Mouse (Mus musculus) kidney, embryonic 15.5 days (tissue): Measurements from ENCODE around the gene Tasp1. TPM values are rescaled to one million over a fixed set of nuclear protein-coding genes. Genes with fewer than 3 reads are reported as not detected.
"Not testable (repeated sequence)": the region's sequence is repeated elsewhere in the genome, so short reads cannot be mapped to it uniquely, and the experiment has no call there.

Experiments
- ATAC-seq: fragments of 200-750 bp; cut with Nextera tagmentation; replicated peaks from 2 replicates; pipeline ENCODE4 v1.8.0; 2017; ENCODE audit warnings: moderate TSS enrichment; ENCODE audit not compliant: low FRiP score
- H3K27ac ChIP-seq: fragments of 300-500 bp; sonication (generic); 2 replicates; pipeline ENCODE4 v1.5.1; 2015; ENCODE audit warnings: mild to moderate bottlenecking, inconsistent platforms
- H3K27me3 ChIP-seq: fragments of 300-500 bp; sonication (generic); 2 replicates; pipeline ENCODE4 v1.6.1; 2015; ENCODE audit warnings: inconsistent platforms
- H3K36me3 ChIP-seq: fragments of 300-500 bp; sonication (generic); 2 replicates; pipeline ENCODE4 v1.6.1; 2015; ENCODE audit warnings: inconsistent platforms
- H3K4me1 ChIP-seq: fragments of 300-500 bp; sonication (generic); 2 replicates; pipeline ENCODE4 v1.6.1; 2015; ENCODE audit warnings: inconsistent platforms
- H3K4me2 ChIP-seq: fragments of 300-500 bp; sonication (generic); 2 replicates; pipeline ENCODE4 v1.6.1; 2015; ENCODE audit warnings: moderate library complexity, mild to moderate bottlenecking, inconsistent platforms
- H3K4me3 ChIP-seq: fragments of 300-500 bp; sonication (generic); replicated peaks from 2 replicates; pipeline ENCODE4 v1.5.1; 2015; ENCODE audit warnings: mild to moderate bottlenecking, inconsistent platforms
- H3K9ac ChIP-seq: fragments of 300-500 bp; sonication (generic); 2 replicates; pipeline ENCODE4 v1.6.1; 2015; ENCODE audit warnings: mild to moderate bottlenecking, inconsistent platforms
- H3K9me3 ChIP-seq: fragments of 300-500 bp; sonication (generic); replicated peaks from 2 replicates; pipeline ENCODE4 v1.6.1; 2016; ENCODE audit warnings: inconsistent platforms
- WGBS: fragments of 180-500 bp; shearing (Covaris S2); methylation state at CpG from one replicate; pipeline ENCODE4 v1.1.7; 2015; ENCODE audit warnings: mixed read lengths; 5-methylcytosine and 5-hydroxymethylcytosine counted together
- polyA plus RNA-seq: library from polyadenylated mRNA; unstranded; fragments of >200 nt; fragmentation: Nextera tagmentation; extraction: Ambion mirVana; gene quantifications from 2 replicates; pipeline ENCODE4 v1.2.1, GENCODE M21; 2015

The Tasp1 gene
- polyA plus RNA-seq, 1 experiment from 2014 or later = 21.6 TPM

DNA sequence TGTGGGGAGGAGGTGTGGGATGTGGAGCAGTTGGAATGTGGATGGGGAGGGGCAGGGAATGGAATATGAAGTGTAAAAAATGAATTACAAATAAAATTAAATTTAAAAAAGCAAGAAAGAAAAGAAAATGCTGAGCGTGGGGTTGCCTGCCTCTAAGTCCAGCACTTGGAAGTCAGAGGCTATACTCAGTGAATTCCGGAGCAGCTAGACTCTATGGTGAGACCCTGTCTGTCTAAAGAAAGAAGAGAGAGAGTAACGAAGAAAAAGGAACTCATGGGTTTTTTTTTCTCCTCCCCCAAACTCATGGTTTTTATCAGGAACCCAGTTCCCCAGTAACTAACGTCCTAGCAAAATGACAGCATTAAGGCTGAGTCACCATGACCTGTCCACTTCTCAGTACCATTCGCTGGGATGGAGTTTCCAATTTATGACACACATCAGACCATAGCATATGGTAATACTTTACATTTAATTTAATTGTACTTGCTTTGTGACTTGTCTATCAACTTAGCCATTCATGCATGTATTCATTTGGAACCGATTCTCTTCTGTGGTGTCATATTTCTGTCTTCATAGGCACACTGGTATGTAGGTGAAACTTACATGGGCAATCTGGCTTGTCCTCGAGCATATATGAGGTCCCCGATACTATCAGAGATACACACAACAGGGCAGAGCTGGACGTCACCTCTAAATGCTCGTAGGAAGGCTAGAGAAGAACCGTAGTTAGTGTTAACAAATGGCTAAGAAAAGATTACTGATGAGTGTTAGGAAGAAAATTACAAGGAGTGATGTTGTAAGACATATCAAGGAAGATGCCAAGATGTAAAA, 14.4 kb upstream of the Tasp1 start:
- Histone ChIP-seq H3K4me1 (no peaks in the 10 kb centered on the region), H3K36me3 (no peaks in the 10 kb centered on the region), H3K9ac (no peak overlapping the region), H3K4me3 (no peak overlapping the region), H3K27ac (no peak overlapping the region), H3K27me3 (no peaks in the 10 kb centered on the region), H3K9me3 (no peaks in the 10 kb centered on the region), H3K4me2 (no peak overlapping the region)
- WGBS = 82% methylated on average over 11 of the region's 11 CpGs
- ATAC-seq = no peak

DNA sequence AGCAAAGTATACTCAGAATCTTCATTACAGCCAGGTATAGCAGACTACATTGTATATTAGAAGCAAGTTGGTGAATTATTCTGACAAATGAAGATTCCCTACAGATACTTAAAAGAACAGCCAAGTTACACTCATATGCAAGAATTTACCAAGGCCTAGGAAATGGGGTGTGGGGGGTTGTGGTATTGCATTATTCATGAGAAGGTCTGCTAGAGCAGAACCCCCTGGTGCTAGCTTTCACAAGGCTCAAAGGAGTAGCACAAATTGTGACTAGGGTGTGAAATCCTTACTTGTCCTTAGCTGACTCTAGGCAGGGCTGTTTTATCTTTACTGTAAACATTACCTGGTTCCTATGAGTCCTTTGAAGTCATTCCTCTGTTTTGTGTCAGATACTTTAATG, 12.7 kb upstream of the Tasp1 start:
- ATAC-seq, H3K4me1 ChIP-seq, H3K27me3 ChIP-seq: not testable (repeated sequence)

DNA sequence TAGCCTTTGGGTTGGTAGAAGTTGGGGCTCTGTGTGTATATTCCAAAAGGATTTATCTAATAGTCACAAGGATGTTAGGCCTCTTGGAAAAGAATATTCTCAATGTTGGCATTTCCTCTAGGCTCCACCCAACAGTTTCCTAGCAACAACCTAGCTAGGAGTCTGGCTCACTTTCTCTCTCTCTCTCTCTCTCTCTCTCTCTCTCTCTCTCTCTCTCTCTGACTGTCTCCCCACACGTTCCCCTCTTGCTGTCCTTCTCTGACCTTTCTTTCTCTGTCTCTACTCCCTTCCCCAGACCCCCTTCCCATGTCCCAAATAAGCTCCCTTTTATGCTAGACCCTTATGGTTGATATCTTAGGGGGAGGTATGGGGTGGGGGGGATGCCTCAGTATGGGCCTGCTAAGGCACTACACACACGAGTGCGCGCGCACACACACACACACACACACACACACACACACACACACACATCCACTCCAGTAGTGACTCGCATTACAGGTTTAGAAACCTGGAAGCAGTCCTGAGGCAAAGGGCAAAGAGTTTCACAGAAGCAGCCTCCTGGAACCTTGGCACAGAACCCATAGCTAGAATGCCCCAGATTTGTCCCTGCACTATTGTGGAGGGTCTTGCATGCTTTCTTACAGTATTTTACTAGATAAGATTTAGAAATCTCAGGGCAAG, 12.1 kb upstream of the Tasp1 start:
- no peaks in the 10 kb centered on the region for H3K27me3 ChIP-seq
- H3K4me1 ChIP-seq = no peaks in the 10 kb centered on the region
- WGBS = 64% methylated on average over 6 of the region's 6 CpGs
- ATAC-seq = no peak
- no peak overlapping the region for H3K4me2 ChIP-seq
- H3K9me3 ChIP-seq = no peaks in the 10 kb centered on the region
- H3K9ac ChIP-seq = no peak overlapping the region
- H3K27ac ChIP-seq = no peak overlapping the region
- no peaks in the 10 kb centered on the region for H3K36me3 ChIP-seq
- H3K4me3 ChIP-seq = no peak overlapping the region

More for the DNA sequence above, 12.7 kb upstream of the Tasp1 start:
- H3K27ac ChIP-seq, H3K36me3 ChIP-seq, H3K9me3 ChIP-seq, H3K9ac ChIP-seq, H3K4me2 ChIP-seq, H3K4me3 ChIP-seq: not testable (repeated sequence)

DNA sequence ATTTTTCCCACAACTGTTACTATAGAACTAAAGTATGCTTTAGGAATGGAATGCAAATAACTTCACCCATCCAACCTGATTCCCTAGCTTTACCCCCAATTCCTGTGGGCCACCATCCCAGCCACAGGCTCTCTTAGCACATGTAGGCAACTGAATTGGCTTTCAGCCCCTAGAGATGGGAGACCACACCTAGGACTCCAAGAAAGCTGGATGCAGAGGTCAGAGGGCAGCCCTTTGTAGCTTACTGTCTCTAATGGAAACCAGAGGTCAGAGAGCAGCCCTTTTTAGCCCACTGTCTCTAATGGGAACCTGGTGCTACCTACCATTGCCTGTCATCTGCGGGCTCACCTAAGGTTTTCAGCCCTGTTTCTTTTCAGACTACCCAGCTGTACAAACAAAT, 10.9 kb upstream of the Tasp1 start:
- Histone ChIP-seq H3K4me3 (no peak overlapping the region), H3K4me2 (no peak overlapping the region), H3K27me3 (no peaks in the 10 kb centered on the region), H3K4me1 (no peaks in the 10 kb centered on the region), H3K9me3 (no peaks in the 10 kb centered on the region), H3K36me3 (no peaks in the 10 kb centered on the region), H3K27ac (no peak overlapping the region), H3K9ac (no peak overlapping the region)
- 28% methylated on average over 1 of the region's 1 CpGs for WGBS
- ATAC-seq = no peak

DNA sequence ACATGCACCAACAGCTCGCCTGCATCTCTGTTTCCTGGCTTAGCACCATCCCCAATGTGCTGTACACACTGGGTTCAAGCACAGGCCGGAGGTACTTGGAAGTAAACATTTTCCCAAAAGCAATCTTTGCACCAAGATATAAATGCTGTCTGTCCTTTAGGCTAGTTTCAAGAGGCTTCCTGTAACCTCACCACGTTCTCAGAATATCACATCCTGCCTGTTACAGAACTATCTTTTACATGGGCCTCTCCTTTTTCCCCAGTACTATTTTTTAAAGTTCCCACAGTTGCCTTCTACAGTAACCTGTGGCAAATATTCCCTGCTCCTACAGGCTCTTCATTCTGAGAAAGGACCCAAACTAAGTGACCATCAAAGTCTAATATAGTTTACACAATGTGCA, 8.5 kb upstream of the Tasp1 start:
- no peaks in the 10 kb centered on the region for H3K9me3 ChIP-seq
- no peak overlapping the region for H3K27ac ChIP-seq
- H3K4me1 ChIP-seq = no peaks in the 10 kb centered on the region
- no peaks in the 10 kb centered on the region for H3K27me3 ChIP-seq
- no peaks in the 10 kb centered on the region for H3K36me3 ChIP-seq
- no peak for ATAC-seq
- no peak overlapping the region for H3K4me3 ChIP-seq
- no peak overlapping the region for H3K9ac ChIP-seq
- WGBS = 85% methylated on average over 3 of the region's 3 CpGs
- H3K4me2 ChIP-seq = no peak overlapping the region

DNA sequence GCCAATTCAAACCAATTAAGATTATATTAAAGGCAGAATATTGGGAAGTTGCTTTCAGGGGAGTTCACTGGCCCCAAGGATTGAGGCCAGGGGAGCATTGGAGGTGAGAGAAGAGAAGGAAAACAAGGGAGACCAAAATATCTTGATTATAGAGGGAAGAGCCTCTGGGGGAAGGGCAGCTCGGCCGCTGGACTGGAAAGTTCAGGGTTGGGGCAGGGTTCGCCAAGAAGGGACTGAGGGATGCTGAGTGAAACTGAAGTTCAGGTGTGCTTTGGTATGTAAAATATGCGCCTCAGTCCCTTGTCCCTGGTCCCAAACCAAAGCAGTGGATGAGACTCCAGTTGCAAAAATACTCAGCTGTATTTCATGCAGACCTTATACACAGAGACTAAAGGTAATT, 911 bp upstream of the Tasp1 start:
- Histone ChIP-seq H3K27ac (no peak overlapping the region), H3K9ac (no peak overlapping the region), H3K4me3 (no peak overlapping the region), H3K36me3 (no peaks in the 10 kb centered on the region), H3K4me2 (peak overlapping the region; percentile 79), H3K4me1 (peaks cover 12% of the 10 kb centered on the region; the same call in 1 of the 2 replicates), H3K27me3 (no peaks in the 10 kb centered on the region), H3K9me3 (no peaks in the 10 kb centered on the region)
- 53% methylated on average over 4 of the region's 4 CpGs for WGBS
- ATAC-seq = no peak

DNA sequence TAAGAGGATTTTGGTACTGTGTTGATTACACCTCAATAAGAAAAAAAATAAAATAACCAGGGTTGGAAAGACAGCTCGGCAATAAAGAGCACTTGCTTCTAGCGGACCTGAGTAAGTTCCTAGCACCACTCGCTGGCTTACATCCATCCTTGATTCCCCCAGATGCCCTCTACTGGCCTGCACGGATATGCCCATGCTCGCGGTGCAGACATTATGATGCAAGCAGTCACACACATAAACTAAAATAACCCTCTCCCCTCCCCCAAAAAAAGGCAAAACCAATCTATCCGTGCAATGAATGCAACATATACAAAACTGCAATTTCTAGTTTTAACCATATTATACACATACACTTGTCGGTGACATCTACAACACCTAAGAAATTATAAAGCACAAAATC, 929 bp downstream of the Tasp1 start:
- 81% methylated on average over 8 of the region's 8 CpGs for WGBS
- peak overlapping the region; percentile 92; the same call in 1 of the 2 replicates for H3K27ac ChIP-seq
- ATAC-seq = no peak
- H3K36me3 ChIP-seq = no peaks in the 10 kb centered on the region
- H3K9ac ChIP-seq = 0 out of 2 replicates have a peak overlapping the region, but pooled peaks have one; percentile 87
- no peaks in the 10 kb centered on the region for H3K9me3 ChIP-seq
- peaks cover 12% of the 10 kb centered on the region; the same call in 1 of the 2 replicates for H3K4me1 ChIP-seq
- H3K4me3 ChIP-seq = peak overlapping the region; percentile 86
- peak overlapping the region; percentile 79 for H3K4me2 ChIP-seq
- H3K27me3 ChIP-seq = no peaks in the 10 kb centered on the region

DNA sequence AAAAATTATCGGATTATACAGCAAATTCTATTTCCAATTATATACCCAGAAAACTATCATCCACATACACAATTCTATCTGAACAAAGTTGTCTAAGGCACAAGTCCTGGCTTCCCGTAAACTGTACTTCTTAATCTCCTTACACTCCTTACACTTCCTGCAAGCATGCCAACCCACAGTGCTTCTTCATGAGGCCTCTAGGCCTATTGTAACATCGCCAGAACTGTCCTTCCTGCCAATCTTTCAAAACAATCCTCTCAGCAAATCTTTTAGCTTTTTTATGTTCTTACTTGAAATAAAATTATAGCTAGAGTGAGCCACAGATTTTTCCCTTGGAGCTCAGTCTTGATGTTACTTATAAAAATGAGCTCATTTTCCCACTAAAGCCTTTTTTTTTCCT, 5.1 kb downstream of the Tasp1 start:
- H3K4me3 ChIP-seq = no peak overlapping the region
- peaks cover 7% of the 10 kb centered on the region; the same call in 1 of the 2 replicates for H3K4me1 ChIP-seq
- no peaks in the 10 kb centered on the region for H3K27me3 ChIP-seq
- ATAC-seq = no peak
- H3K9me3 ChIP-seq = no peaks in the 10 kb centered on the region
- H3K27ac ChIP-seq = no peak overlapping the region
- H3K9ac ChIP-seq = no peak overlapping the region
- H3K36me3 ChIP-seq = peaks cover 8% of the 10 kb centered on the region; the same call in 1 of the 2 replicates
- WGBS = 94% methylated on average over 3 of the region's 3 CpGs
- no peak overlapping the region for H3K4me2 ChIP-seq

DNA sequence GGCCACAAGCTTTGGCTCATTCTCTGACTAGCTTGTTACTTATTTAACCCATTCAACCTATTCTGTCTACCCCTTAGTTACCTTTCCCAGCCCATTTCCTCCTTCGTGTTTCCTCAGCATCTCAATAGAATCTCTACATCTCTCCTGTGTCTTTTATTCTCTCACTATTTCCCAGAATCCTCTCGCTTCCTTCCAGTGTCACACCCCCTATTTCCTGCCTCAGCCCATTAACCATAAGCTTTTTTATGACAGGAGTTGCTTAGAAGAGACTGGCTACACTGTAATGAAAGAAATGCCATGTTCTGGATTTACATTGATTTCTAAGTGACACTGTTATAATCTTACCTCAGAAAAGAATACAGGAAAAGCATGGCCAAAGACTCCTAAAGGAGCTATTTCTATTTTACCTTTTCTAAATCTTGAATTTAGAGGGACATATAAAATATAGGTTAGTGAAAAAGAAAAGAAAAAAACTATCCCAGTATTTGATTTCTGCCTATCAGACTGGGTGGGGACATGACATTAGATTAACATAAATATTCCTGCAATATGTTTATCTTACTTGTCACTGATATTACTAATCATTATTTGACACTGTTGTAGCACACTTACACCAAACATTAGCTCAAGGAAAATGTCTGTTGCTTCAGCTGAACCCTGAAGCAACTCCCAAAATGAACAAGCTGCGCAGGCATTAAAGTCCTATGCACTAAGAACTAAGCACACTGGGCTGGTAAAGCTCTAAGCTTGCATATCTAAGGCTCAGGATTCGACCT, 6.3 kb downstream of the Tasp1 start:
- Histone ChIP-seq H3K27ac (no peak overlapping the region), H3K4me2 (no peak overlapping the region), H3K36me3 (peaks cover 17% of the 10 kb centered on the region), H3K4me3 (no peak overlapping the region), H3K9me3 (no peaks in the 10 kb centered on the region), H3K4me1 (0 out of 2 replicates have a peak, but pooled peaks cover under 1% of the 10 kb centered on the region), H3K9ac (no peak overlapping the region), H3K27me3 (no peaks in the 10 kb centered on the region)
- ATAC-seq = no peak
- WGBS = 88% methylated on average over 4 of the region's 4 CpGs

DNA sequence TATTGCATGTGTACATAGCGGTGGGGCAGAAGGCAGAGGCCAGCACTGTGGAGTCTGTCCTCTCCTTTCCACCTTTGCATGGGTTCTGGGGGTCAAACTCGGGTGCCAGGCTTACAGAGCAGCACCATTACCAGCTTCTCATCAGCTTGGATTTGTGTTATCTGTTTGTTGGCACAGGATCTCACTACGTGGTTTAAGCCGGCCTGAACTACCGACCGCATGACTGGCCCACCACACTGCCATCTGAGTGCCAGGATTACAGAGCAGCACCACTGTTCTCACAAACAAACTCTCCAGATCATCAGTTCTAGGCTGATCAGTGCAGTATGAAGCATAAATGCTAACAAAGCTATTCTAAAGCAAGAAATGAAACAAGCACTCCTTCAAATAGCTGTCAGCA, 8.5 kb downstream of the Tasp1 start:
- Histone ChIP-seq H3K4me3 (no peak overlapping the region), H3K9ac (no peak overlapping the region), H3K27ac (no peak overlapping the region), H3K4me1 (no peaks in the 10 kb centered on the region), H3K27me3 (no peaks in the 10 kb centered on the region), H3K36me3 (peaks cover 38% of the 10 kb centered on the region), H3K9me3 (no peaks in the 10 kb centered on the region), H3K4me2 (no peak overlapping the region)
- ATAC-seq = no peak
- WGBS = 92% methylated on average over 6 of the region's 6 CpGs

DNA sequence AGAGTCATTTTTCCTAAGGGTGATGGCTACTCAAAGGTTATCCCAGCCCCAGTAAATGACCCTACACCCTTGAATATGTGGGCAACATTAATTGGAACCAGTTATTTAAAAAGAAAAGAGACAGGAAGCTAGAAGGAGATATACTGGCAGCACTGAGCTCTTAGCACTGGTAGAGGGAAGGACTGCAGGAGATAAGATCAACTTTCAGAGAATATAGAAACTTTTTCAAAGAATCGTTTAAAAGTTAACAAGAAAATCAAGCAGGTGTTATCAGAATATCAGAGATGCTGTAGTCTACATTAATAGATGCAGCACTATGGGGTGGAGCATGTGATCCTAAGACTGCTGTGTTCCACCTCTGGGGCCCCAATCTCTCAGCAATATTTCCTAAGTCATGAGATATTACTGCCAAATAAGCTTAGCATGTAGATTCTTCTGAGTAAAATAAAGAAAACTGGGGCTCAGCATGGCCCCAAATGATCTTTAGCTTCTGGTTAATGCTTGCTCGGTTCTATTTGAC, 14.9 kb downstream of the Tasp1 start:
- H3K4me2 ChIP-seq = no peak overlapping the region
- no peak overlapping the region for H3K9ac ChIP-seq
- no peak overlapping the region for H3K27ac ChIP-seq
- H3K4me1 ChIP-seq = no peaks in the 10 kb centered on the region
- WGBS = 79% methylated on average over 2 of the region's 2 CpGs
- ATAC-seq = no peak
- no peak overlapping the region for H3K4me3 ChIP-seq
- no peaks in the 10 kb centered on the region for H3K9me3 ChIP-seq
- no peaks in the 10 kb centered on the region for H3K27me3 ChIP-seq
- H3K36me3 ChIP-seq = peaks cover 86% of the 10 kb centered on the region
